Mouse (Mus musculus) neural tube, embryonic 15.5 days (tissue): Measurements from ENCODE around the gene Tcl1b4. TPM values are rescaled to one million over a fixed set of nuclear protein-coding genes. Genes with fewer than 3 reads are reported as not detected.

Experiments
- polyA plus RNA-seq: library from polyadenylated mRNA; unstranded; fragments of >200 nt; fragmentation: Nextera tagmentation; extraction: Ambion mirVana; gene quantifications from 2 replicates; pipeline ENCODE4 v1.2.1, GENCODE M21; 2015

Tcl1b4 gene
- polyA plus RNA-seq, 1 experiment from 2014 or later: not detected

Other genes starting within 250 kb of the Tcl1b4 start
- gene Syne3, start 192.1 kb upstream of the Tcl1b4 start, polyA plus RNA-seq: 0.28 and 0.66 TPM in 2 replicates
- 174 and 186 TPM in 2 replicates for gene Glrx5, start 169.3 kb upstream of the Tcl1b4 start, polyA plus RNA-seq
- gene Tcl1b2, start 55.9 kb upstream of the Tcl1b4 start, polyA plus RNA-seq: not detected in 2 replicates
- gene Tcl1b1, start 42.3 kb upstream of the Tcl1b4 start, polyA plus RNA-seq: not detected in 2 replicates
- not detected in 2 replicates for gene Tcl1b5, start 25.6 kb upstream of the Tcl1b4 start, polyA plus RNA-seq
- not detected in 2 replicates for gene Tcl1b3, start 10.9 kb upstream of the Tcl1b4 start, polyA plus RNA-seq
- not detected in 2 replicates for gene Tcl1, start 20.8 kb downstream of the Tcl1b4 start, polyA plus RNA-seq
- 24.1 and 24.2 TPM in 2 replicates for gene Tunar, start 131.9 kb downstream of the Tcl1b4 start, polyA plus RNA-seq